Mouse (Mus musculus) testis, adult 2 months (tissue): ENCODE data around the gene Dclre1b.

Experiments used
- CTCF ChIP-seq: fragments of 200-500 bp; IDR thresholded peaks from 2 replicates; pipeline ENCODE4 v1.5.1; 2012; ENCODE audit warnings: low read depth, mild to moderate bottlenecking, inconsistent platforms, low read length, moderate library complexity; ENCODE audit not compliant: control insufficient read depth, insufficient read depth, insufficient replicate concordance
- POLR2A ChIP-seq: fragments of 200-500 bp; IDR thresholded peaks from 2 replicates; pipeline ENCODE4 v1.6.1; 2012; ENCODE audit warnings: low read depth, mild to moderate bottlenecking, inconsistent platforms, low read length, moderate library complexity; ENCODE audit not compliant: control insufficient read depth

DNA sequence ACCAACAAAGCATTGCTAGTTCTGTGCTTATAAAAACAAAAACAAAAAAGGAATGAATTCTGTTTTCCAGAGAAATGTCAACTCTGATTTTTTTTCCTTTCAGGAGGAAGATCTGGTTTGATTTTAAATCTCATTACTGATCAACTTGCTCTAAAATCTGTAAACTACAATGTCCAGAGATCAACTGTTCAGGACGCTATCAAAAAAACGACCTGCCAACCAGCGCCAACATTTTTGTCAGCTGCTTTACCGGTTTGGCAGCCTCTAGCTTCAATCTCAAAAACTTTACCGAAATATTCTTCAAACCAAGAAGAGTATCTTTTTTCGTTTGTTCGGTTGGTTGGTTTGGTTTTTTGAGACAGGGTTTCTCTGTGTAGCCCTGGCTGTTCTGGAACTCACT, 20.1 kb downstream of the Dclre1b start:
- no peak for TF ChIP-seq CTCF
- no peak for TF ChIP-seq POLR2A
